Mouse (Mus musculus): ENCODE data around the gene Gm960.

- TF ChIP-seq CTCF (IDR thresholded peaks at IDR 0.05; ENCODE audit: low read depth) (no peak), EP300 (IDR thresholded peaks at IDR 0.05; ENCODE audit: low read depth) (no peak)
Observed at GRCm38 (mm10) chr19:4719351-4719764, 20.9 kb upstream of the Gm960 start.

Measured in liver, embryonic 14.5 days (tissue).